Mouse (Mus musculus): ENCODE measurements around the gene Adam10. TPM values are rescaled to one million over a fixed set of nuclear protein-coding genes. Genes with fewer than 3 reads are reported as not detected.

Adam10 gene
- total RNA-seq, 2 experiments from 2014 or later: 56.1 to 56.4 TPM

- no peak for DNase-seq
These were observed 7.5 kb upstream of the Adam10 start for GRCm38 (mm10) chr9:70671278-70671677.

GRCm38 (mm10) chr9:70671772-70672579 lies 6.8 kb upstream of the Adam10 start:
- intact Hi-C loops (cut with DNase I): loop anchor here (5.0 to 10.0 kb wide), 2 partner anchors 173 to 250 kb away; no protein-coding TSS in a partner anchor
- DNase-seq: peak; percentile 22 to 39

More at GRCm38 (mm10) chr9:70671278-70671677, 7.5 kb upstream of the Adam10 start:
- intact Hi-C loops (cut with DNase I): loop anchor here (5.0 to 10.0 kb wide), 2 partner anchors 174 to 251 kb away; no protein-coding TSS in a partner anchor

DNA sequence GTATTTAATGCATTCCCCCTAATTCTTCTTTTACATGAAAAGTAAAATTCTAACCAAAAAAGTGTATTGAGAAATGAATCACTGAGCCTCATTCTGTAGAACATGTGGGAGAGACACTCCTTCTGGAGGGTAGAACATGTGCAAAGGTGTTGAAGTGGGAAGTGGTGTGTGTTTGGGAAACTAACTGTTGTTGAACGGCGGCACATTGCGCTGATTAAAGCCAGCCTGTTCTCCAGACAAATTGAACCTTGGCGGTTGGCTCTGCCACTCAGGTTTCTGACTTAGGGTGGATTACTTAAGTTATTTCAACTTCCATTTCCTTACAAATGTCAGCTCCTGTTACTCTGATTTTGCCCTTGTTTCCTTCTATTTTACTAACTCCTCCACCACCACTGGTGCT lies 5.1 kb upstream of the Adam10 start:
- no peak for DNase-seq
- intact Hi-C loops (cut with DNase I): loop anchor here (5.0 to 10.0 kb wide), 2 partner anchors 171 to 249 kb away; no protein-coding TSS in a partner anchor

- no peak for DNase-seq
- intact Hi-C loops (cut with DNase I): loop anchor here (5.0 to 10.0 kb wide), 2 partner anchors 170 to 397 kb away; no protein-coding TSS in a partner anchor
These were observed 3.7 kb upstream of the Adam10 start for GRCm38 (mm10) chr9:70675117-70675516.

DNA sequence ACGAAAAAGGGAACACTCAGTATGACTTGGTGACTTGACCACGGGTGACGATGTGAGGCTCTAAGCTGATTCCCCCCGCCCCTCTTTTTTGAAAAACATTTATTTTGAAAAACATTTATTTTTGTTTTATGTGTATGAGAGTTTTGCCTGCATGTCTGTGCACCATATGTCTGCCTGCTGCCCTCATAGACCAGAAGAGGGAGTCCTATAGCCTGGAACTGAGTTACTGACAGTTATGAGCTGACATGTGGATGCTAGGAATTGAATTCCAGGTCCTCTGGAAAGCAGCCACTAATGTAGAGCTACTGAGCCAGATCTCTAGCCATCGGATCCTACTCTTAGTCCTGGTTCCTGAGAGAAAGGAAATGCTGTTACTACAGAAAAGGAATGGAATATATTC lies 2.8 kb upstream of the Adam10 start:
- intact Hi-C loops (cut with DNase I): loop anchor here (5.0 to 10.0 kb wide), 2 partner anchors 169 to 396 kb away; no protein-coding TSS in a partner anchor

GRCm38 (mm10) chr9:70679132-70680091 lies 615 bp downstream of the Adam10 start:
- peak; percentile 66 to 72 for DNase-seq
- intact Hi-C loops (cut with DNase I): loop anchor here (2.0 to 10.0 kb wide), 4 partner anchors 23 to 393 kb away; partner anchors contain the start of genes Gm10642 and Mindy2

More for the DNA sequence above, 2.8 kb upstream of the Adam10 start:
- no peak for DNase-seq

GRCm38 (mm10) chr9:70682202-70682601 lies 3.4 kb downstream of the Adam10 start:
- intact Hi-C loops (cut with DNase I): loop anchor here (5.0 kb wide), 1 partner anchor 80 kb away; no protein-coding TSS in a partner anchor
- DNase-seq: no peak

DNA sequence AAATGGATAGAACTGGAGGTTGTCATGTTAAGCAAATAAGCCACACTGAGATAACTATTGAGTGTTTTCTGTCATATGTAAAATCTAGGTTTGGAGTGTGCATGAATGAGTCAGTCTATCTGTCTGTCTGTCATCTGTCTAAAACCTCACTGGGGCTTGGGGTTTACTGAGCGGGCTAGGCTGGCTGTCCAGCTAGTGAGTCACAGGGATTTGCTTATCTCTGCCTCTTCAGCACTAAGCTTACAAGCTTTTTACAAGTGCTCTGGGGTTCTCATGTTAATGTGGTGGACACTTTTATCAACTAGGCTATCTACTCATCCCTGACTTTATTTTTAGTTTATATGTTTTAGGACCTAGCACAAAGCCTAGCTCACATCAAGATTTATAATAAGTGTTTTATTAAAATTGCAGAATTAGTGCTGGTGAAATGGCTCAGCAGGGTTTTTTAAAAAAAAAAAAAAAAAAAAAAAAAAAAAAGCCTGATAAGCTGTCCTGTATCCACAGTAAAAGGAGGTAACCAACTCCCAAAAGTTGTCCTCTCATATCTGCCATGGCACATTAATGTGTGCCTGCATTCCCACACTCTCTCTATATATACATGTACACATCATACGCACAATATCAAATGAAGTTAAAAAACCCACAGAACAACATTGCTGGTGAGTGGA lies 9.6 kb downstream of the Adam10 start:
- intact Hi-C loops (cut with DNase I): no loop called here
- DNase-seq: no peak

DNA sequence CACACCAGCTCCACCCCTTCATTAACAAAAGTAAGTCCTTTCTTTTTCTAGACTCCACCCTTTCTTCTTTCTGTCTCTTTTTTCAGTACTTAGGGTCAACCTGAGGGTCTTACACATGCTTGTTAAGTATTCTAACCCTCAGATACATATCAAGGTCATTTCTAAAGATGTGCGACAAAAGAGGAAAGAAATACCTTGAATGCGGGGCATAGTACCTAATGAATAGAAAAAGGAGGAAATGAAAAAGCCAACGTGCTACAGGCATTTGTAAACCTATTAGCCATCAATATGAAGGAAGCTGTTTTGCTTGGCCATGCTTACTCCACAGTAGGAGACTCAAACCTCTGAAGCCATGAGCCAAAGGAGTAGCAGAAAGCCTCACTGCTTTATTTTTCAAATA lies 11.1 kb downstream of the Adam10 start:
- DNase-seq: no peak
- intact Hi-C loops (cut with DNase I): no loop called here

DNA sequence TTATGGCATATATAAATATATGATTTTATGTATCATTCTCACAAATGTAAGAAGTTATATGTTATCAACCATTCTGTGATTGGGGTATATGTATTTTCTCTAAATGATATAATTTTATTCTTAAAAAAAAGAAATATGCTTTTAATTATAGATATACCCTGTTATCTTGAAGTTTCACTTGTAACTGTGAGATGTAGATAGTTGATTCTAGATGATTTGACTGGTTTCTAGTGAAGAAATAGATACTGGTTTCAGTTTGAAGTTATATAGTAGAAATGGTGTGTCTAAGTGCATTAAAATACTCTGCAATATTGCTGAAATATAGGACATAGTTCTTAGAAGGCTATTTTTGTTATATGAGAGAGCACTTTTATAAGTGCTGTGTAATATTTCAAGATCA lies 11.8 kb downstream of the Adam10 start:
- no peak for DNase-seq
- intact Hi-C loops (cut with DNase I): no loop called here

- no peak for DNase-seq
- intact Hi-C loops (cut with DNase I): no loop called here
These were observed 13.2 kb downstream of the Adam10 start for GRCm38 (mm10) chr9:70691772-70692693.

- intact Hi-C loops (cut with DNase I): no loop called here
- no peak for DNase-seq
These were observed 16.9 kb downstream of the Adam10 start for GRCm38 (mm10) chr9:70695723-70696122.

- DNase-seq: no peak
- intact Hi-C loops (cut with DNase I): no loop called here
These were observed 19.3 kb downstream of the Adam10 start for GRCm38 (mm10) chr9:70698090-70698489.

DNA sequence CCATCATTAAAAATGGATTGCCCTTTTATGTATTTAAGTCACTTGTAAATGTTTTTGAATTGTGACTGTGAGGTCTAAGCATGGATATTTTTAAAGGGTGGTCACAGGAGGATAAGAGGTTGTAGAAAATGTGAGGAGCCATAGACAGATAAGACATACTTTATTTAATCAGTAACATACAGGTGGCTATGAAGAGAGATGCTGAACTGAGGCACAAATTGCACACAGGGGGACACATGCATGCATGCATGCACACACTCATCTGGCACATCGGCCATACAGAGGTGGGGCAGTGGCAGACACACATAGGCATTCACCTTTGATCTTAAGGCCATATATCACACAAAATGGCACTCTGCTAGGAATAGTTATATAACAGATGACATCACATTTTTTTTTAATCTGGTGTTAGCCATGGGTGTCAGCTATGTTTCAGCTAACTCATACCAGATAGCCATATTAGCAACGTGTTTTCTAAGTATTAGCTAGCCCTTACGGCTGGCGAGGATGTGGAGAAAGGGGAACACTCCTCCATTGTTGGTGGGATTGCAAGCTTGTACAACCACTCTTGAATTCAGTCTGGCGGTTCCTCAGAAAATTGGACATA lies 24.9 kb downstream of the Adam10 start:
- DNase-seq: no peak

GRCm38 (mm10) chr9:70706444-70706843 lies 27.6 kb downstream of the Adam10 start:
- intact Hi-C loops (cut with DNase I): no loop called here
- no peak for DNase-seq

More for the DNA sequence above, 24.9 kb downstream of the Adam10 start:
- intact Hi-C loops (cut with DNase I): no loop called here

DNA sequence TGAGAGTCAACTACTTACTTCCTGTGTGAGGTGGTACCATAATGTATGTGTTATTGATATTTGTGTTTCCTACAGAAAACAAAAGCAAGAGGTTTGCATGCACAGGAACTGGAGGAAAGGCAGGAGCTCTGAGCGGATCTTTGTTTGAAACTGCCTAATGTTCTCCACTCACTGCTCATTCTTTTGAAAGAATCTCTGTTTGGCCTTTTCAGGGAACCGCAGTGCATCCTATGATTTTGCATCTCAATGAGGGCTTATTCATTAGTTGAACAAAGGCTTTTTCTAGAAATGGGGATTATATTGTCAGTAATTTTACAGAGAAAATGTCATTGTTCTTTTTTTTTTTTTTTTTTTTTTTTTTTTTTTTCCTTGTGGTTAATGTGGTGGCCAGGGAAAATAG lies 50.7 kb downstream of the Adam10 start:
- DNase-seq: no peak
- intact Hi-C loops (cut with DNase I): no loop called here

DNA sequence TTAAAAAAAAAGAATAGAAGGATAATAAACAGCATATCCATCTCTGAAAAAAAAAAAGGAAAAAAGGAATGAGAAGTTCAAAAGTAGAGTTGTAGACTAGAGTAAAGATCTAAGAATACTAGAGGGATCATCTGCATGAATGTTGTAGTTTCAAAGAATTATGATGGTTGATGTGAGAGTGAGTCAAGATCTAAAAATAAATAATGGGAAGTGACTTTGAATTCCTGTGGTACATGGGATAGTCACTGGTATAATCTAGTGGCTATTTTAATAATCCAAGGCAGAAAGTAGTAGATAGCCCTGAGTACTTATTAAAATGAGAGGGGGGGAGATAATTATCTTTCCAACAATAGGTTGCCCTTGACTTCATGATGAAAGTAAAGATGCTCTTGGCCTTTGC lies 52.3 kb downstream of the Adam10 start:
- DNase-seq: no peak
- intact Hi-C loops (cut with DNase I): no loop called here

DNA sequence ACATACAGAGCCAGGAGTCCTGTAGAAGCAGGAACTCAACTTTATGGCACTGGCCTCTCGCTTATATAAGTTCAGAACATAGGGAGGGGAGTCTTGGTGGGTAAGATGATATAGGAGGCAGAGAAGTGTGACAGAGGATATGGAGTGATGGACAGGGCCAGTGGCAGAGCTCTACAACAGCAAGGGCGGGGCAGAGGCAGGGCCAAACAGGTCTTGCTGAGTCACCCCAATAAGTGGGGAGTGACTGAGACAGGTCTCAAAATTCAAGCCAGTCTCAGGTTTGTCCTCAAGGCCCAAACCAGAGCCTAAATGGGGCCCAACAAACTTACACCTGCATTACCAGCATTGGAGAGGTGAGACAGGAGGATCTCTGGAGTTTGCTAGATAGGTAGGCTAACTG lies 54.4 kb downstream of the Adam10 start:
- intact Hi-C loops (cut with DNase I): no loop called here

GRCm38 (mm10) chr9:70739998-70740397 lies 61.2 kb downstream of the Adam10 start:
- DNase-seq: no peak
- intact Hi-C loops (cut with DNase I): no loop called here

More for the DNA sequence above, 54.4 kb downstream of the Adam10 start:
- DNase-seq: no peak

Measured in heart, postnatal 14 days (tissue).